Mouse (Mus musculus) left cerebral cortex, postnatal 10 days (tissue): Measurements from ENCODE around the gene Foxp4. TPM values are rescaled to one million over a fixed set of nuclear protein-coding genes. Genes with fewer than 3 reads are reported as not detected.

ENCODE experiments used
- DNase-seq, 2 experiments: peaks; one replicate each; pipeline ENCODE4 v3.0.0; 2021 to 2022; ENCODE audit warnings: low spot score in 2 of 2, mixed read lengths in 1 of 2; ENCODE audit errors: extremely low spot score in 1 of 2
- intact Hi-C: fragments of 180-260 bp; cut with DNase I; formaldehyde crosslinking; loops from one replicate; pipeline ENCODE4 v1.15.1; 2025
- total RNA-seq, 2 experiments: library from RNA; stranded (reverse); gene quantifications; 2 replicates each; pipeline ENCODE4 v1.2.3; 2021

The Foxp4 gene
- 10 to 100 TPM; 52.3 to 53.9 TPM for total RNA-seq

DNA sequence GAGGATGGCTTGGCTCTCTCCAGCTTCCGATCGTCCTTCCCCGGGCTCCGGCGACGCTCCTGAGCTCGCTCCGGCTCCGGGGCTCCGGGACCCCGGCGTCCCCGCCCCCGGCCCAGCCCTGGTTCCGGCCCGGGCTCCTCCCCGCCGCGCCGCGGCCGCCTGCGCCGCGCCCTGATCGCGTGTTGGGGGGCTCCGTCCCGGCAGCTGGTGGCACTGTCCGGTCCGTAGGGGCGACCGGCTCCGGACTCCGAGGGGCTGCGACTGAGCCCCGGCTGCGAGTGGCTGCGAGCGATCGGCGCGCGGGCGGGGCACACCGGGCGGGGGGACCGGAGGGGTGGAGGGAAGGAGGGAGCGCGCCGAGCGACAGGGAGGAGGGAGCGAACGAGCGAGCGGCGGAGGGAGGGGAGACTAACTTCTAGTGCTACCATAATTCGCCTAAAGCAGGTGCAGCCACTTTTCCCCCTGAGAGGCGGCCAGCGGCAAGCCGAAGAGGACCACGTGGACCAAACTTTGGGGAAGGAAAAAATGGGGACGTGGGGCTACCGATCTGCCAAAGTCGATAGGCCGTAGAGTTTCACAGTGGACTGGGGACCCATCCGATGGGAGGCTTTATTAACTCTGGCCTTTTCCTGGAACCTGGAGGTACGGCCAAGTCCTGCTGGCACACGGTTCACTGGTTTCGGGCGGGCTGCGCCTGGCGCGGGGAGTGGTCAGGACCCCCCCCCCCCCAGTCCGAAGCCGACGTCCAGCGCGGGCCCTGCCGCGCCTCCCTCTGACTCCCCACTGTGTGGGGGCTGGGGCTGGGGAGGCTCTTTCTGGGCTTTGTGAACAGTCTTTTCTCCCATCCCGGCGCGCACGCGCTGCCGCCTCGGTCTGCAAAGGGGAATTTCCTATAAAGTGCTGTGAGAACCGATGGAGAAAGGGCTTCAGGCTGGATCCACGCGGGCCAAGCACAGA, at the start of gene Foxp4:
Foxp4 (minus strand) TSS at position 263 of the 957 bp plus-strand sequence.
- intact Hi-C loops = loop anchor here (5.0 kb wide), 2 partner anchors 118 to 173 kb away; no protein-coding TSS in a partner anchor
- DNase-seq = peak; percentile 64 to 90

DNA sequence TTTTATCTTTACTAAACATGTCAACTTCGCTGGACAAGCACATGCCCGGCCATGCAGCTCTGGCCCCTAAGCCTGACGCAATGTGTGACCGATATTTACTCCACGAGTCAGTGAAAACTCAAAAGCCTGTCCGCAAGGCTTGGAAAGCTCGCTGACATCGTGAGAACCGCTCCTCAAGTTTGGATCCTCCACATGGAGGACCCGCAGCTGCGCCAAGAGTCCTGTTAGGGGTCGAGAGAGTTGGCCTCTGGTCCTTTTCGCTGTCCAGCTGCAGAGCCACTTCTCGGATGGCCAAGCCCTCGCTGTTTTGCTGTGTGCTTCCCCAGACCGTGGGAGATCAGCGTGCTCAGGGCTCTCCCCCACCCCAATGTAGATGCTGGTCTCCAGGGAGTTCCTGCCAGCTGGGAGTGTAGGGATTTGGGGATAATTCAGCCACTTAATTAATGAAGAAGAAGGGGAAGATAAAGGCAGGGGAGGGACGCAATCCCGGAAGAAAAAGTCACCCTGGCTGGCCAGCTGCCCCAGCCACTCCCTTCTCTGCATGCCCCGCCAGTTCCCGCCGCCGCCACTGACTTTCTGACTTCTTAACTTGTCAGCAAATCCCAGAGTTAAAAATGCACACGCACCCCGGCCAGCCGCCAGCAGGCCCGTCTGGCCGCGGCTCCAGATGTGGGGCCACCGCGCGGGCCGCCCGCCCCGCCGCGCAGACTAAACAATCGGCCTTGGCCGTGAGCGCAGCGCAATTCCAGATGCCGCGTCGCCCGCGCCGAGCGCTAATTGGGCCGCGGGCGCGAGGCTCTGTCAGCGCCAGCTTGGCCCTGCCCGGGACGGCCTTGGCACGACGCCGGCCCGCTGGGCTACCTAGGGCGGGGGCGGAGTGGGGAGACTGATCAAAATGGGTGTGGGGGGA, 49.4 kb upstream of the Foxp4 start:
- intact Hi-C loops = no loop called here
- peak in 1 of 2 experiments; percentile 81 for DNase-seq

GRCm38 (mm10) chr17:47965885-47966505, 41.5 kb upstream of the Foxp4 start:
- DNase-seq = no peak
- intact Hi-C loops = no loop called here

- no peak for DNase-seq
- intact Hi-C loops = no loop called here
Observed at GRCm38 (mm10) chr17:47958046-47958790, 33.8 kb upstream of the Foxp4 start.

DNA sequence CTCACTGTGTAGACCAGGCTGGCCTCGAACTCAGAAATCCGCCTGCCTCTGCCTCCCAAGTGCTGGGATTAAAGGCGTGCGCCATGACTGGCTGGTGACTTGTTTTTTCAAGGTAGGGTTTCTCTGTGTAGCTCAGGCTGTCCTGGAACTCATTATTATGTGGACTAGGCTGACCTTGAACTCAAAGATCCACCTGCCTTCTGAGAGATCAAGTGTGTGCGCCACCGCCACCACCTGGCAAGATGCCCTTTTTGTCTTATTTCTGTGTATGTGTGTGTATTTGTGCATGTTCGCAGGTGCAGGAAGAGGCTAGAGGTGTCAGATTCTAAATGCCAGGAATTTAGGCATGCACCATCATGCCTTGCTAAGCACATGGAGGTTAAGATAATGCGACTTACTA, 32.0 kb upstream of the Foxp4 start:
- DNase-seq = no peak
- intact Hi-C loops = no loop called here

GRCm38 (mm10) chr17:47955054-47955741, 30.8 kb upstream of the Foxp4 start:
- intact Hi-C loops = no loop called here
- no peak for DNase-seq

- no peak for DNase-seq
Observed at GRCm38 (mm10) chr17:47953231-47953630, 28.8 kb upstream of the Foxp4 start.

DNA sequence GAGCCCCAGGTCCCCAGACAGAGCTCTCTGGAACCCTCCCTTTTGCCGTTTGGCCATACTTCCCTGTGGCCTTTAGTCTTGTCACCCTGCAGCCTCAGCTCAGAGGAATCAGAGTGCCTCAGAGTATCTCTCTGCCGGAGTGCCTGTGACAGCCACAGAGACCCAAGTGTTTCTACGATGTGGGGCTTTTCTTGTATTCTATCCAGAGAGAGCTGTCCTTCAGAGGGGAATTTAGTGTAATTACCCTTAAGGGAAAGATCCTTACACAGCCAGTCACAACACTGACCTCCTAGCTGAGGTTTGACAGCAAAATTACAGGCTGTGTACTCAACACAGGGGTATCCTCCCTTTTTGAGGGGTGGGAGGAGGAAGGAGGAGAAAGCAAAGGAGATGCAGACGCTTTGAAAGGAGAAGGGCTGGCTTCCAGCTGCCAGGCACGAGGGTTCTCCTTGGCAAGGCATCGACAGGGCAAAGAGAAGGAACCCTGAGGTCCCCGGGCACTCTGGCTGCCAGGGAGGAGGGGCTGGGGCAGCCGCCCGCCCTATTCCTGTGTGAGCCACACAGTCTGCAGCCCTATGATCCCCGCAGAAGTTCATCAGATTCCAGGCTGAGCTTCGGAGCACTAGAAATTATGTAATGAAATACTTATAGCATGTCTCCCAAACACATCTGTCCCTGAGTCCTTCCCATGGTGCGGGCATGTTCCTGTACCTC, 28.1 kb upstream of the Foxp4 start:
- intact Hi-C loops = no loop called here
- DNase-seq = no peak

More at GRCm38 (mm10) chr17:47953231-47953630, 28.8 kb upstream of the Foxp4 start:
- intact Hi-C loops = no loop called here

DNA sequence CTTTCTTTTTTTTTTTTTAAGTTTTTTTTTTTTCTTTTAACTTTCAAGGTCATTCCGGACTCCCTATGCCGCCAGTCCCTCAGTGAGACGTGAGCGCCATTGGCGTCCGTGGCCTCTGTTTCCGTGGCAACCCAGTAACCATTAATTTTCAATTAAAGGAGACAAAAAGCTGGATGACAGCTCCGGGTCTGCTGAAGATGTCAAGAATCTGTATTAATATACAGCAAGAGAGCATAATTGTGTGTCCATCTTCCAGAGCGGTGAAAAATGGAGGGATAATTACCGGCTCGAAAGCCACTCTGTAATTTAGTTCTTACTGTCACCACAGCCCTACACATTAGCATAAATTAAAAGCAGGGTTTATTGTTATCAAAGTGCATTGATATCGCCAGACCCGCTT, 27.0 kb upstream of the Foxp4 start:
- DNase-seq = no peak
- intact Hi-C loops = no loop called here

- intact Hi-C loops = no loop called here
- no peak for DNase-seq
Observed at GRCm38 (mm10) chr17:47950831-47951230, 26.4 kb upstream of the Foxp4 start.

DNA sequence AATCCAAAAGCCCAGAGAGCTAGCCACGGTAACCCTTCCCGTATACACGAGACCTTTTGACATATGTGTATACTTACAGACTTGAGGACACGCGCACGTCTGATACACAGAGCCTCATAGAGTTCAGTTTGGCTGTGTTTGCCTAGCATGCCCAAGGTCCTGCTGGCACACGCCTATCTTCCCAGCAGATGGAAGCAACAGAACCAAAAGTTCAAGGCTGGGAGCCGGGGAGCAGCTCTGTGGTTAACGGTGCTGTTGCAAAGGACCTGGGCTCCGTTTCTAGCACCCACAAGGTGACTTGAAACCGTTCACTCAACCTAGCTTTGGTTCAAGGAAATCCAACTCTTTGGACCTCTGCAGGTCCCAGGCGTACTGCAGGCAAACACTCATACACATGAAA, 25.0 kb upstream of the Foxp4 start:
- no peak for DNase-seq
- intact Hi-C loops = no loop called here

- no peak for DNase-seq
- intact Hi-C loops = no loop called here
Observed at GRCm38 (mm10) chr17:47948753-47949152, 24.3 kb upstream of the Foxp4 start.

- DNase-seq = no peak
Observed at GRCm38 (mm10) chr17:47946921-47947420, 22.5 kb upstream of the Foxp4 start.

GRCm38 (mm10) chr17:47946111-47946510, 21.7 kb upstream of the Foxp4 start:
- intact Hi-C loops = no loop called here
- no peak for DNase-seq

More at GRCm38 (mm10) chr17:47946921-47947420, 22.5 kb upstream of the Foxp4 start:
- intact Hi-C loops = no loop called here

DNA sequence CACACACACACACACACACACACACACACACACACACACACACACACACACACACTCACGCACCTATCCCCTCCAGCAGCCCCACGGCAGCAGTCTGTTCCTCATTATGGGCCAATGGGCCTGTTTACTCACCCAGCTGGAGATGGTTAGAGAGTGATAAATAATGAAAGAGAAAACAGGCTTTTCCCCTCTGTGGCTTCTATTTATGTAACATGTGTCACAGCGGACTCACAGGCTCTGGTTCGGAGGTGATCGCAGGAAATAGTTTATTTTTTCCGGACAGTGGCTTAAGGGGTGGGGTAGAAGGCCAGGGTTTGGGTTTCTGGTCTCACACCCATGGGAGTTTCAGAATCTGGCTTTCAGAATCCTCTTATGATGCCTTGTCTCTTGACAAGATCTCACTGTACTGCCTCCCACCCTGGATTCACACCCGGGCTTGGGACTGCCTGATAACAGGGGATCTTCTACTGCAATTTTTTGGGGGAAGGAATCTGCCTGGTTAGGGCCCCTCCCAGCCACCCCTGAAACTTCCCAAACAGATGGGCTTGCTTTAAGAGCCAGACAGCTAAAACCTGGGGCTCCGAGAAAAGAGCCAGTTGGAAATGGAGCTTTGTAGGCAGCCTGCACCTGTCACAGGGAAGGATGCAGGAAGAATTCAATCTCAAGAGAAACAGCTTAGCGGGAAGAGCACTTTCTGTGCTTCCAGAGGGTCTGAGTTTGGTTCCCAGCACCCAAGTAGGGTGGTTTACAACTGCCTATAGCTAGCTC, 18.8 kb upstream of the Foxp4 start:
- DNase-seq = no peak
- intact Hi-C loops = no loop called here

DNA sequence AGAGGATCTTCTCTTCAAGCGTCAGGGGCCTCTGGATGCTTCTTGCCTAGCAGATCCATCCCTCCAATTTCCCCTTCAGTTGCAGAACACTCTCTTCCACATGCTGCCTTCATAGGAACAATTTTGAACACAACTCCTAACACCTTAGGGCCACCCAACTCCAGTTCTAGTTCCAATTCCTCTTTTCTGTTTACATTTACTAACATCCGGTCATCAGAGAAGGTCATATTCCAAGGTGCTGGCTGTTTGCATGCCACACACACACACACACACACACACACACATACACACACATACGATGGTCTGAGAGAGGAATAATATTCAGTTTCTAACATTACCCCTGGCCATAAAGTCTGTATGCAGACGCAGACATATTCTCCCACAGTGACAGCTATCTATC, 17.6 kb upstream of the Foxp4 start:
- DNase-seq = no peak
- intact Hi-C loops = no loop called here
